Mouse (Mus musculus): Measurements from ENCODE around the gene Atp5f1. TPM values are rescaled to one million over a fixed set of nuclear protein-coding genes. Genes with fewer than 3 reads are reported as not detected.
"Not testable (repeated sequence)": the region's sequence is repeated elsewhere in the genome, so short reads cannot be mapped to it uniquely, and the experiment has no call there.

Atp5f1 gene
- total RNA-seq, 2 experiments from 2014 or later, result 191 to 268 TPM

DNA sequence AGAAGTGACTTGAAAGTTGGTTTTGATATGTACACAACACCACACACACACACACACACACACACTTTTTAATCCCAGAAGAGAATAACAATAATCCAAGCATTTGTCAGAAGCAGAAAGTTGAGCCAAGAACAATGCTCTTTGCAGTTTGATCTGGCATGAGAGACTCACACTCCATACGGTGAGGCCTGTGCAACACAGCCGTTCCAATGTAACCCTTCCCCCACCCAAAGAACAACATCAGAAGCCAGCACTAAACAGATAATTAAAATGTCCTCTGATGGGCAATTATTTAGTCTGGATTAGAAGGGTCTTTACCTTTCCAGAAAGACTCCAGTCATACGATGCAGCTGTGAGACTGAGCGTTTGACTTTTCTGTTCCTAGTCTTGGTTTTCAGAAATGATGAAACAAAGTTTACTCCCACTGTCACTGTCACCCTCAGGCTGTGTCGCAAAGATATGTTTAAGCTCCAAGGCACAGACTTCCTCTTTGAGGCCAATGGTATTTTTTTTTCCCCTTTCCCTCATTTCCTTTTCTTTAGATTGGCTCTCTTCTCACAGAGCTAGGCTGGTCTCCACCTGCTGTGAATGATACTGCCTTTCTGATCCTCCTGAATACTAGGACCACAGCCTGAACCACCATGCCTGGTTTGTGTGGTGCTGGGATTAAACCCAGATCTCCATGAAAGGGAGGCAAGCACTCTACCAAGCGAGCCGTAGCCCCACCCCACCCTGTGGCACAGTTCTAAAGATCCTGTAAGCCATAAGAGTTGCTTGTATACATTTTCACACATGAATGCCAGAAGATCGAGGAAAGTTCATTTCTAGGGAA lies 27.4 kb downstream of the Atp5f1 start, which contains the start of gene I830077J02Rik:
Gene I830077J02Rik (minus strand): TSS at position 425 of the 832 bp plus-strand sequence.
- no peak for ATAC-seq (replicated peaks; ENCODE audit: low FRiP score, poor library complexity, severe bottlenecking)

DNA sequence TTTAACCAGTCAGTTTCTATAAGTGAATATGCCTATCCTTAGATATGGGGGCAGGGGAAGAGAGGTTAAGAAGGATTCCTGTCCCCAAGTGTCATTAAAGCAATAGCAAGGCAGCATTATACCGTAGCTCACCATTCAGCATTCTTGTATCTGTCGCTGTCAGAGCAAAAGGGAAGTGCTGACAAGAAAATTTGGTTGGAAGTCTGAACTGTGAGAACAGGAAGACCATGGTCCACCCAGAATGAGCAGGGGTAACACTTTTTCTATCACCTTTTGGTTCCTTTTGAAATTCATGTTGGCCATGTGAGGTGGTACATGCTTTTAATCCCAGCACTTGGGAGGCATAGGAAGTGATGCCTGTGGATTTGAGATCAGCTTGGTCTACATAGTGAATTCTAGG lies 28.8 kb downstream of the Atp5f1 start:
- ATAC-seq (replicated peaks; ENCODE audit: low FRiP score, poor library complexity, severe bottlenecking), result no peak

- no peak for ATAC-seq (replicated peaks; ENCODE audit: low FRiP score, poor library complexity, severe bottlenecking)
Measured at GRCm38 (mm10) chr3:105929821-105930220, 30.1 kb downstream of the Atp5f1 start.

GRCm38 (mm10) chr3:105928781-105929180 lies 31.1 kb downstream of the Atp5f1 start:
- ATAC-seq (replicated peaks; ENCODE audit: low FRiP score, poor library complexity, severe bottlenecking), result no peak

DNA sequence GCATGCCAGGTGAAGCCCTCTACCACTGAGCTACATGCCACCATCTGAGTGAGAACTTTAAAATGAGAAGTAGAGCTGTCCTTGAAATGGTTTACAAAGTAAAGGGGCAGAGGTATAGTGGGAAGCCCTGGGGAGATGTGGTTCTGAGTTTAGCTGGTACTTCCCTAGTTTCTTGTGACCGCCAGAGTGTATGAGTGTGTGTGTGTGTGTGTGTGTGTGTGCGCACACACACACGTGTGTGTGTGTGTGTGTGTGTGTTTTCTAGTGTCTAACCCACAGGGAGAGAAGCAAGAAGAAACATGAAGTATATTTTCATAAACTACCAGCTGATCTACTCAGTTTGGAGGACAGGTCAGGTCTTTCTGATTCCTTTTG lies 31.7 kb downstream of the Atp5f1 start:
- ATAC-seq (replicated peaks; ENCODE audit: low FRiP score, poor library complexity, severe bottlenecking), result no peak

- no peak for ATAC-seq (replicated peaks; ENCODE audit: low FRiP score, poor library complexity, severe bottlenecking)
Measured at GRCm38 (mm10) chr3:105927561-105928194, 32.2 kb downstream of the Atp5f1 start.

DNA sequence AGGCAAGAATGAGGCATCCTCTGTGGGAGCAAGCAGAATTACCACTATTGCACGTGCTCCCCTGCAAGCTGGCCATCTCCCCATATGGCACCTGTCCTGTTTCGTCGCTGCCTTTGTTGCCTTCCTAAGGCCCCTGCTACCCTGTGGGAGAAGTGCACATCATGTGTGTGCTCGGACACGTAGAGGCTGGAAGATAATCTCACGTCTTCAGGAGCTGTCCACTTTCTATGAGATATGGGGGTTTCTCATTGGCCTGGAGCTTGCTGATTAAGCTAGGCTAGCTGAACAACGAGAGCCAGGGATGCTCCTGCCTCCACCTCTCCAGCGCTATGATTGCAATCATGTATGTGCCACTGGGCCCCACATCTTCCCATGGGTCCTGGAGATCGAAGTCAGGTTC lies 35.3 kb downstream of the Atp5f1 start:
- ATAC-seq (replicated peaks; ENCODE audit: low FRiP score, poor library complexity, severe bottlenecking), result no peak

GRCm38 (mm10) chr3:105921959-105922358 lies 37.9 kb downstream of the Atp5f1 start:
- no peak for ATAC-seq (replicated peaks; ENCODE audit: low FRiP score, poor library complexity, severe bottlenecking)

DNA sequence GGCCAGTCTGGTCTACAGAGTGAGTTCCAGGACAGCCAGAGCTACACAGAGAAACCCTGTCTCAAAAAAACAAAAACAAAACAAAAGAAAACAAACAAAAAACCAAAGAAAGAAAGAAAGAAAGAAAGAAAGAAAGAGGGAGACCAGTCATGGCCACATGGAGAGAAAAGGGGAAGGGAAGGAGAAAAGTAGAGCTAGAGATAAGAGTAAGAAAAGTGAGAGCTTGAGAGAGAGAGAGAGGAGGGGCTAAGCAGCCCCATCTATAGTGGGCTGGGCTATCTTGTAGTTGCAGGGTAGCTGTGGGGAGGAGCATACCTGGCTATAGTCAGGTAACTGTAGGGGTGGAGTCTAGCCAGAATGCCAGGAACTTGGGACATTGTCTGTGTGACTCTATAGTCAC lies 39.2 kb downstream of the Atp5f1 start:
- ATAC-seq (replicated peaks; ENCODE audit: low FRiP score, poor library complexity, severe bottlenecking), result not testable (repeated sequence)

DNA sequence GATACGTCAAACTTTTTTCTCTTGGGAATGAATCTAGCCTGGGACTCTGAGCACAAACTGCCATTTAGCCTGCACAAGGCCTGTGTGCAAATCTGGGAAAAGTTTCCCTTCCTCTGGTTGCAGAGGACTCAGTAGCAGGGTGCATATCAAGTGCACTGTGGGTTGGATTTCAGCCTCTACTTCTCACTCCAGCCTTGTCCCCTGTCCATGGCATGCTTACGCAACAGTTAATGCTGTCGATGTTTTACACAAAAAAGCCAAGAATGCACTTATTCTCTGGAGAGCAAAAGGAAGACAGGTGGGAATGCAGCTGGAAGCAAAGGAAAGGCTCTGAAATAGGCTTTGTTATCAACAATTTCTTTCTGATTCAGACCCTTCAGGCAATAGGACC lies 41.5 kb downstream of the Atp5f1 start:
- ATAC-seq (replicated peaks; ENCODE audit: low FRiP score, poor library complexity, severe bottlenecking), result no peak

GRCm38 (mm10) chr3:105917656-105918354 lies 42.1 kb downstream of the Atp5f1 start:
- ATAC-seq (replicated peaks; ENCODE audit: low FRiP score, poor library complexity, severe bottlenecking), result no peak

DNA sequence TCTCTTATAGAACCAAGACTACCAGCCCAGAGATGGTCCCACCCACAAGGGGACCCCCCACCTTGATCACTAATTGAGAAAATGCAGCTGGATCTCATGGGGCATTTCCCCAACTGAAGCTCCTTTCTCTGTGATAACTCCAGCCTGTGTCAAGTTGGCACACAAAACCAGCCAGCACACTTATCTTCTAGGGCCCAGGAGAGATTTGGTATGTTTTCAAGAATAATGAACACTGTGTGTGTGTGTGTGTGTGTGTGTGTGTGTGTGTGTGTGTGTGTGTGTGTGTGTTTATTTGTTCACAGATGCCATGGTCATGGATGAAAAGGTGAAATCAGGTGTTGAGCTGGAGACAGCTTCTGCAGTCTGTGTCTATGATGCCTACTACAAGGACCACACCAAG lies 43.4 kb downstream of the Atp5f1 start:
- ATAC-seq (replicated peaks; ENCODE audit: low FRiP score, poor library complexity, severe bottlenecking), result not testable (repeated sequence)

DNA sequence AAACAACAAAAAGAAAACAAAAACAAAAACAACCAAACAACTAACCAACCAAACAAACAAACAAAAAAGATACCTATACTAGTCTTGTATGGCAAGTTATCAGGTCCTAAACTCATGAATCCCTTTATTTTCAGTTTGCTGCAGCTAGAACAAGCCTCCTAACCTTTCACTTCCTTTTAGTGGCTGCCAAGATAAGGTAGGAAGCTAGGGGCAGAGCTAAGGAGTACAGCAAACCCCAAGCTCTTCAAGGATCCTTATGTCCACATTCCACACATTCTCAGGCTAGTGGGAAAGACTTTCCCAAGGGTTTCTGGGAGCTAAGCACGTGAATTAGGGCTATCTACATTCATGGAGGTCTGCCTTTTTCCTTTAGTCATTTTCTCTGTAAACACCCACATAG lies 44.6 kb downstream of the Atp5f1 start:
- no peak for ATAC-seq (replicated peaks; ENCODE audit: low FRiP score, poor library complexity, severe bottlenecking)

DNA sequence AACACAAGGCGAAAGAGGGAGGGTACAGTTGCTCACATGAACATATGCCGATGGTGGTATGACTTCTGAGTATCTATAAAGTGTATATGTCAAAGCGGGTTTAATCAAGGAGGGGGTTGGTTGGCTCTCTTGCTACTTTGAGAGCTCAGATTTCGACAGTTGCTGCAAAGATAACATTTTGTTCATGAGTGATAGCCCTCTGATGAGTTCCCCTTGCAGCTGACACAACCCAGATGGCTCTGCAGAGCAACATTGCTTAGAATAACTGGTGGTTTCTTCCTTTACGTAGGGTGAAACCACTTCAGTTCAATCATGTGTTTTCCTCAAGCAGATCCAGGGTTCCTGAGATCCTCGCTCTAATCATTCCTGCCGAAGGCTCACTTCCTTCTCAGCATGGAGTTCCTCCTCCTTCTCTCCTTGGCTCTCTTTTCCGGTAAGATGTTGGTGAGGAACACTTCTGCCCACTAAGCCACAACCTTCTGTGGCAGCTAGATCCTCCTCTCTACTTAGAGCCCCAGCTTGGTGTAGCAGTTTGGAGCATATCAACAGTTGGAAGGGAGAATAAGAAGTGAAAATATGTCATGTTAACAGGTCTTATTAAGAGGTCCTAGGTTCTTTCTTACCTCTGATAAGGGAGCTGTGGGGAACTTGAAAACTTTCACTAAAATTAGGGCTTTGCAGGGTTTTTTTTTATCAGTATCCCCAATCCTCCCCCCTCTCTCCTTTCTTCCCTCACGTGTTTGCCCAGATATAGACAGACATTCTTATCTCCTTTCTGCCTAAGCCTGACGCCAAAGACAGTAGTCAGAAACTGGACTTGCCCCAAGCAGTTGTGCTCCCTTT lies 45.8 kb downstream of the Atp5f1 start:
- 0 out of 2 replicates have a peak, but pooled peaks have one; percentile 48 for ATAC-seq (replicated peaks; ENCODE audit: low FRiP score, poor library complexity, severe bottlenecking)

DNA sequence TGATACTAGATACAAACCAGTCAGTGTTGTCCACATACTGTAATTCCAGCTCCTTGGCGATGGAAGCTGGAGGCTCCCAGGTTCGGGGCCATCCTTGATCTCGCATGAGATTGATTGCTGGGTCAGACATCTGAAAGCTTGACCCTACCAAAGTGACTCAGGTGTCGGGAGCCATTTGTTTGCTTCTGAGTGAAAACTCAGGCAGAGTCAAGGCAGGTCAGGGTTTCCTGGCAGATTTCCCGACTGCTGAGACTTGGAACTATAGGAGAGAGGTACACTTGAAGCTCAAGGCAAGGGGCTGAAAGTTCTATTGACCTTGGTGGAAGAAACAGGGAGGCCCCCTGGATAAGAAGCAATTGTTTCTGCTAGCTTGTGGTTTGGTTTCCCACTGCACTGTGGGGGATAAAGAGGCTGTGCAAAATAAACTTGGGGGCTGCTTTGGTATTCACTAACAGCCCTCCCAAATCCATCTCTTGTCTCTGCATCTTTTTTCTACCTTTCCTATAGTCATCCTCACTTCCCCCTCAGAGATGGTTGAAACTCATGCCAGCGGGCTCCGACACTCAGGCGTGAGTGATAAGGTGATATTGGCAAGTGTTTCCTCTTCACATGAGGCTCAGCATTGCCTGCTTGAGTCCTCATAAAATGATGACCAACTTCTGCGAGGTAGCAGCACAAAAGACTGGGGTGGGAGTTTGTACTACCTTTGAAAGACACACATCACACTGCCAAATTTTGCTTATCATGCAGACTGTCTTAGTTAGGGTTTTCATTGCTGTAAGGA lies 47.6 kb downstream of the Atp5f1 start:
- ATAC-seq (replicated peaks; ENCODE audit: low FRiP score, poor library complexity, severe bottlenecking), result no peak

DNA sequence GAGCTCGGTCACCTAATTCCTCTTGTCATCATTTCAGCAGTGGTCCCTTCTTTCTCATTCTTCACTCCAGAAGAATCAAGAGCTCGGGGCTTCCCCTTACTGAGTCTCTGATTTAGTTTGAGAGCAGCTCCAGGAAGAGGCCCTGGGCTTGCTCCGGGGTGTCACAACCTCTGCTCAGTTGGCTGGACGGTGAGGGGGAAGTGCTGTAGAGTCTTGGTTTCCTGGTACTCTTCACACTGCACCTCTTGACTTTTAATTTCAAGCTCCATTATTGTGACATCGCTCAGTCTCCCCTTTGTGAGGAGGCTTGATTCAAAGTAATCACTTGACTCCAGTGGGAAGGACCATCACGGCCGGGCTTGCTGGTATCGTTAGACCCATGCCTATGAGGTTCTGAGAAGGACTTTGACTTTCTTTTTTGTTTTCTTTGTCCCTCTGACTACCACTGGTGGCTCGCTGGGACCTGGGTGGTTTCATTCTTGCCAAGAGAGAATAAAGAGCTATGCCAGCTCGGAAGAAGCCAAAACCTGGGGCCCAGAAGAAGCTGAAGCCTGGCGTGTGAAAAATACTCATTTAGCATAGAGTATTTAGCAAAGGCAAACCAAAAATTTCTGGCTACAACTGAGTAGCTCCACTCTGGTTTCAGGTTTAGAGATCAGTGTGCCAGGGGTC lies 49.2 kb downstream of the Atp5f1 start:
- ATAC-seq (replicated peaks; ENCODE audit: low FRiP score, poor library complexity, severe bottlenecking), result no peak

- no peak for ATAC-seq (replicated peaks; ENCODE audit: low FRiP score, poor library complexity, severe bottlenecking)
Measured at GRCm38 (mm10) chr3:105908976-105909375, 50.9 kb downstream of the Atp5f1 start.

DNA sequence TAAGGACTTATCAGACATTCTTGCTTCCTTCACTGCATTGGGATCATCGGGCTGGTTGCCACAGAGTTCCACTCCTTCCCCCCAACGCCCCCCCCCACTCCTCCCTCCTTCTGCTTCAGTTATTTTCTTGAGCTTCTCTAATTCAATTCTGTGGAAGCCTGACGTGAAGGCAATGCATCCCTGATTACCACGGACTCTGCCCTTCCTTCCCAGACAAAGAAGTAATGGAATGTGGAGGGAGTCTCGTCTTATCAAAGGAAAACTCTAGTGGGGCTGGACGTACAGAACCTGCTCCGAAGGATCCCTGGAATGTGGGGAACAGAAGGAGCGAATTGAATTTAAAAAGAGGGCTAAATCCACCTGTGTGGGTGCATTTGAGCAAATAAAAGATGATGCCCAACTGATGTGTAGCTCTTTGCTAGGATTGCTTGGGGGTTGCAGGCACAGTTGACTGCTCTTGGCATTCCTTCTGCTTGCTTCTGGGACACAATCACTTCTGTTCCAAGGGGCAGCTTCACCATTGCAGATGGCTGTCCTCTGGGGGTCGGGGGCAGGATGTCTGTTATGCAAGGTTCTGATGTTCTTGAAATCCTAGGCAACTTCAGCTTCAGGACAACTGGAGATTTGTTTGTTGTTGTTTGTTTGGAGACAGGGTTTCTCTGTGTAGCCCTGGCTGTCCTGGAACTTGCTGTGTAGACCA lies 51.8 kb downstream of the Atp5f1 start:
- ATAC-seq (replicated peaks; ENCODE audit: low FRiP score, poor library complexity, severe bottlenecking), result no peak
